Mouse (Mus musculus): ENCODE data around the gene Gm10436. TPM values are rescaled to one million over a fixed set of nuclear protein-coding genes. Genes with fewer than 3 reads are reported as not detected.

The Gm10436 gene
- total RNA-seq (2023), result not detected

DNA sequence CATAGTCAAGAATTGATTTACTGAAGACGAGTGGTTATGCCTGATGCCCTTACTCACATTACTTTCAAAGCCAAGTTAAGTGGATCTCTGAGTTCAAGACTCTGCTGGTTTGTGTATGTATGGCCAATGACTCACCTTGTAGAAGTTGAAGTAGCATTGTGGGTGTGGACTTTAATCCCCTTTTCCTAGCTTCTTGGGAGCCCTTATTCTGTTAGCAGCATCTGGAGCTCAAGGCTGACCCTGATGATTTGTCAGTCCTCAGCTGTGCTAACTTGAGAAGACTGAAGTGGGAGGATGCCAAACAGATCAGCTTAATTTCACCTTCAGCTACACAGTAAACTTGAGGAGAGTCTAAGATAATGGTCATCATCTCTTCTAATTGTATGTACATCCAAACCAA lies at the start of gene Gm10436:
Gene Gm10436 (minus strand): TSS at position 101 of the 400 bp plus-strand sequence.

Other genes with a start within 250 kb of the Gm10436 start
- not detected for gene Gm2042, start 228.0 kb downstream of the Gm10436 start, total RNA-seq (2023)
- not detected for gene Gm2075, start 170.3 kb downstream of the Gm10436 start, total RNA-seq (2023)
- gene Gm6803, start 163.3 kb downstream of the Gm10436 start, total RNA-seq (2023), result not detected
- gene Gm2056, start 155.1 kb downstream of the Gm10436 start, total RNA-seq (2023), result not detected
- gene Gm16368, start 98.4 kb downstream of the Gm10436 start, total RNA-seq (2023), result not detected
- not detected for gene Gm8332, start 68.0 kb upstream of the Gm10436 start, total RNA-seq (2023)
- not detected for gene Gm5662, start 92.4 kb upstream of the Gm10436 start, total RNA-seq (2023)
- gene Gm5039, start 141.9 kb upstream of the Gm10436 start, total RNA-seq (2023), result not detected
- gene Adck1, start 178.4 kb upstream of the Gm10436 start, total RNA-seq (2023), result 1 to 10 TPM; 6.3 to 6.9 TPM

Measured in neutrophil, adult 83 days (primary cell).